Mouse (Mus musculus): ENCODE measurements around the gene Ptpn5. TPM values are rescaled to one million over a fixed set of nuclear protein-coding genes. Genes with fewer than 3 reads are reported as not detected.
A peak's percentile ranks its signal among the peaks of the same experiment; 100 is the strongest.

Gene Ptpn5
- polyA plus RNA-seq, 1 experiment, result 2.2 TPM

DNA sequence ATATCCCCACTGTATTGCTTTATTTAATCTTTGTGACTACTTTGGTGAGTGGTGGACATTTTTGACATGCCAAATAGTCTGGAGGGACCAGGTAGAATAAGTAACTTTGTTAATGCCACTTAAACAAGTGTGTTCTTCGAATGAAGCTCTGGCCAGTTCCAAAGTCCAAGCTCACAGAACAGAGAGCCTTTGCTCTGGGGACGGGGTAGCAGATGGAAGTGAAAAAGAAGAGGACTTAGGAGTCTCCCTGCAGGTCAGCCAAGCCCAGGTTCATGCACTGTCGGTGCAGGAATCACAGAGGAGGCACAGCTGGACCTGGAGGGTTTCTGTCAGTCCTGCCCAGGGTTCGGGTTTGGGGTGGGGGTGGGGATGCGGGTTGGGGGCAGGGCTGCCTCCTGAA, 1.1 kb upstream of the Ptpn5 start:
- H3K4me3 ChIP-seq (ENCODE audit: control insufficient read depth, insufficient read depth, low read length), result no peak overlapping the region
- peaks cover 10% of the 10 kb centered on the region; the same call in 1 of the 2 replicates for H3K27me3 ChIP-seq (ENCODE audit: control insufficient read depth, insufficient read depth, low read length)
- TF ChIP-seq CTCF (IDR thresholded peaks at IDR 0.05; ENCODE audit: borderline replicate concordance, control insufficient read depth, extremely low read depth, insufficient read depth, low read length, poor library complexity), result no peak
- TF ChIP-seq POLR2A (IDR thresholded peaks at IDR 0.05; ENCODE audit: control insufficient read depth, extremely low read depth, insufficient read depth, low read length, poor library complexity), result no peak
- WGBS, result 89% methylated on average over 5 of the region's 5 CpGs
- H3K36me3 ChIP-seq (ENCODE audit: control insufficient read depth, insufficient read depth, low read length), result no peaks in the 10 kb centered on the region
- H3K4me1 ChIP-seq (replicated peaks; ENCODE audit: control insufficient read depth, insufficient read depth, low read length), result no peaks in the 10 kb centered on the region
- H3K27ac ChIP-seq (ENCODE audit: control insufficient read depth, insufficient read depth, low read length), result no peak overlapping the region
- no peak for DNase-seq

DNA sequence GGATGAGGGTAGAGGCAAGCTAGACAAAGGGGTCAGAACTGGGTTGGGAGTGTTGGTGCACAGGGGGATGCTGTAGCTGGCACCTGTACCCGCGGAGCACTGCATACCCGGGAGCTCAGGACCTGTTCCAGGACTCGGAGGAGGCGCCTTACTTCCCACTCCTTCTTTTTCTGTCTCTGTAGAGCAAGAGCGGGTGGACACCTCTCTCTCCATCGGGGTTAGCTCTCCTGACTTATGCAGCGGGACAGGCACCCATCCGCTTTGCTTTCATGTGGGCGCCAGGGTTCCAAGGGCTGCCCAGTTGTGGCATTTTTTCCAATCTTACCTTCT, 588 bp downstream of the Ptpn5 start:
- Histone ChIP-seq H3K36me3 (ENCODE audit: control insufficient read depth, insufficient read depth, low read length) (no peaks in the 10 kb centered on the region), H3K27ac (ENCODE audit: control insufficient read depth, insufficient read depth, low read length) (no peak overlapping the region), H3K4me1 (replicated peaks; ENCODE audit: control insufficient read depth, insufficient read depth, low read length) (no peaks in the 10 kb centered on the region), H3K27me3 (ENCODE audit: control insufficient read depth, insufficient read depth, low read length) (peaks cover 10% of the 10 kb centered on the region; the same call in 1 of the 2 replicates), H3K4me3 (ENCODE audit: control insufficient read depth, insufficient read depth, low read length) (no peak overlapping the region)
- 6% methylated on average over 10 of the region's 10 CpGs for WGBS
- no peak for DNase-seq
- TF ChIP-seq CTCF (IDR thresholded peaks at IDR 0.05; ENCODE audit: borderline replicate concordance, control insufficient read depth, extremely low read depth, insufficient read depth, low read length, poor library complexity) (no peak), POLR2A (IDR thresholded peaks at IDR 0.05; ENCODE audit: control insufficient read depth, extremely low read depth, insufficient read depth, low read length, poor library complexity) (no peak)

DNA sequence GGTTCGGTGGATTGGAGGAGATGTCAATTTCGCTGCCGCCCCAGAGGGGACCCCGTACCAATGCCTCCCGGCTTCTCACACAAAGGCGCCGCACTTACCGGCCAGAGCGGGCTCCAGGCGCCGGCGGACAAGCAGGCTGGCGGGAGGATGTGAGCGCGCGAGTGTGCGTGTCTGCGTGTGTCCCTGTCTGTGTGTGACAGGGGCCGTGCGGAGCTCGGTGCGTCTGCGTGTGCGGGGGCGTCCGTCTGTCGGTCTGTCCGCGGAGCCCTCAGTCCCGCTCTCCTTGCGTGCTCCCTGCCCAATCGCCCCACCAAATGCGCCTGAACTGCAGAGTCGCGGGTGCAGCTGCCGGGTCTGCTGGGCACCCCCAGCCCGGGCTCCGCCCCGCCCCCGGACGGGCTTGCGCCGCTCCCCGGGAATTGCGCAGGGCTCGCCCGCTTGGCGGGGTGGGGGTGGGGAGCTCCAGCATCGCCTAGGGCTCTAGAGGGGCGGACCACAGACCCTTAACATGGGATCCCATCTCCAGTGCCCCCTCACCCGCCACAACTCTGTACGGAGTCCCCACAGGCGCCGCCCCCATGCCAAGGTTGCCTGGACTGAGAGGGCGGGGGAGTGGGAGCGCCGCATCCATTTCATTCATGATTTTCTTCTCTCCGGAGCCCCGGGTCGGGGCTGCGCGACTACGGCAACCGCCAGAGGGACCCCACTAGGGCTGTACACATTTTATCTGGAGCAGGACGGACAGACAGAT, 1.1 kb downstream of the Ptpn5 start:
- H3K27me3 ChIP-seq (ENCODE audit: control insufficient read depth, insufficient read depth, low read length), result peaks cover 10% of the 10 kb centered on the region; the same call in 1 of the 2 replicates
- H3K27ac ChIP-seq (ENCODE audit: control insufficient read depth, insufficient read depth, low read length), result no peak overlapping the region
- H3K4me1 ChIP-seq (replicated peaks; ENCODE audit: control insufficient read depth, insufficient read depth, low read length), result no peaks in the 10 kb centered on the region
- H3K4me3 ChIP-seq (ENCODE audit: control insufficient read depth, insufficient read depth, low read length), result 0 out of 2 replicates have a peak overlapping the region, but pooled peaks have one; percentile 6
- no peak for DNase-seq
- no peaks in the 10 kb centered on the region for H3K36me3 ChIP-seq (ENCODE audit: control insufficient read depth, insufficient read depth, low read length)
- TF ChIP-seq CTCF (IDR thresholded peaks at IDR 0.05; ENCODE audit: borderline replicate concordance, control insufficient read depth, extremely low read depth, insufficient read depth, low read length, poor library complexity) (no peak), POLR2A (IDR thresholded peaks at IDR 0.05; ENCODE audit: control insufficient read depth, extremely low read depth, insufficient read depth, low read length, poor library complexity) (no peak)
- WGBS, result 2% methylated on average over 65 of the region's 65 CpGs

- H3K27me3 ChIP-seq (ENCODE audit: control insufficient read depth, insufficient read depth, low read length), result peaks cover 10% of the 10 kb centered on the region; the same call in 1 of the 2 replicates
- WGBS, result 15% methylated on average over 15 of the region's 15 CpGs
- no peaks in the 10 kb centered on the region for H3K36me3 ChIP-seq (ENCODE audit: control insufficient read depth, insufficient read depth, low read length)
- TF ChIP-seq CTCF (IDR thresholded peaks at IDR 0.05; ENCODE audit: borderline replicate concordance, control insufficient read depth, extremely low read depth, insufficient read depth, low read length, poor library complexity) (no peak), POLR2A (IDR thresholded peaks at IDR 0.05; ENCODE audit: control insufficient read depth, extremely low read depth, insufficient read depth, low read length, poor library complexity) (no peak)
- no peak overlapping the region for H3K27ac ChIP-seq (ENCODE audit: control insufficient read depth, insufficient read depth, low read length)
- DNase-seq, result no peak
- no peak overlapping the region for H3K4me3 ChIP-seq (ENCODE audit: control insufficient read depth, insufficient read depth, low read length)
- no peaks in the 10 kb centered on the region for H3K4me1 ChIP-seq (replicated peaks; ENCODE audit: control insufficient read depth, insufficient read depth, low read length)
Observed at GRCm38 (mm10) chr7:47131840-47132179, 1.7 kb downstream of the Ptpn5 start.

GRCm38 (mm10) chr7:47131258-47131657, 2.2 kb downstream of the Ptpn5 start:
- Histone ChIP-seq H3K4me3 (ENCODE audit: control insufficient read depth, insufficient read depth, low read length) (no peak overlapping the region), H3K27ac (ENCODE audit: control insufficient read depth, insufficient read depth, low read length) (no peak overlapping the region), H3K4me1 (replicated peaks; ENCODE audit: control insufficient read depth, insufficient read depth, low read length) (no peaks in the 10 kb centered on the region), H3K36me3 (ENCODE audit: control insufficient read depth, insufficient read depth, low read length) (no peaks in the 10 kb centered on the region), H3K27me3 (ENCODE audit: control insufficient read depth, insufficient read depth, low read length) (peaks cover 10% of the 10 kb centered on the region; the same call in 1 of the 2 replicates)
- 75% methylated on average over 8 of the region's 8 CpGs for WGBS
- TF ChIP-seq CTCF (IDR thresholded peaks at IDR 0.05; ENCODE audit: borderline replicate concordance, control insufficient read depth, extremely low read depth, insufficient read depth, low read length, poor library complexity) (no peak), POLR2A (IDR thresholded peaks at IDR 0.05; ENCODE audit: control insufficient read depth, extremely low read depth, insufficient read depth, low read length, poor library complexity) (no peak)
- DNase-seq, result no peak

DNA sequence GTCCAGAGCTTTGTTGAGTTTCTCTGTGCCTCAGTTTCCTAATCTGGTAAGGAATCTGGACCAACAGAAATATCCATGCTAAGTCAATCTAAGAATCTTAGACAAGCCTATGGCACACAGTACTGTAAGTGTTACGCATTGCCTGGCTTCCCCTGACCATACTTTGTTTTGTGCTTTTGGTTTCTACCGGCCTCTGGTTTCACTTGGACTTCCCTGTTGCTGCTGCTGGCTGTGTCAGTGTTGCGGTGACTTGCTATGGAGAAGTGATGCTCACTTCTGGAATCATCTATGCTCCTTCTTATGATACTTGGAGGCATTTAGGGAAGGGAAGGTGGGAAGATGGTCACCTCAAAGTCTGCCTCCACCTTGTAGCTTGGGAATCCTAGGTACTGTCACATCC, 11.5 kb downstream of the Ptpn5 start:
- 69% methylated on average over 3 of the region's 3 CpGs for WGBS
- Histone ChIP-seq H3K27me3 (ENCODE audit: control insufficient read depth, insufficient read depth, low read length) (no peaks in the 10 kb centered on the region), H3K4me1 (replicated peaks; ENCODE audit: control insufficient read depth, insufficient read depth, low read length) (no peaks in the 10 kb centered on the region), H3K4me3 (ENCODE audit: control insufficient read depth, insufficient read depth, low read length) (no peak overlapping the region), H3K27ac (ENCODE audit: control insufficient read depth, insufficient read depth, low read length) (no peak overlapping the region), H3K36me3 (ENCODE audit: control insufficient read depth, insufficient read depth, low read length) (no peaks in the 10 kb centered on the region)
- no peak for TF ChIP-seq CTCF (IDR thresholded peaks at IDR 0.05; ENCODE audit: borderline replicate concordance, control insufficient read depth, extremely low read depth, insufficient read depth, low read length, poor library complexity)
- TF ChIP-seq POLR2A (IDR thresholded peaks at IDR 0.05; ENCODE audit: control insufficient read depth, extremely low read depth, insufficient read depth, low read length, poor library complexity), result no peak
- no peak for DNase-seq
